Mouse (Mus musculus) testis, adult 10 weeks (tissue): ENCODE measurements around the gene H2-DMb1. TPM values are rescaled to one million over a fixed set of nuclear protein-coding genes. Genes with fewer than 3 reads are reported as not detected.

Experiments
- polyA plus RNA-seq: library from polyadenylated mRNA; stranded (reverse); fragments of 350-450 nt; fragmentation: Illumina TruSeq; extraction: RNeasy Lipid Tissue Mini Kit (QIAGEN cat#74804); gene quantifications from one replicate; pipeline ENCODE4 v1.2.3, GENCODE M21; 2014; ENCODE audit warnings: low read depth, low replicate concordance

H2-DMb1 gene
- polyA plus RNA-seq = 4.0 TPM

GRCm38 (mm10) chr17:34152923-34153322 lies at the start of gene H2-DMb1:
Gene H2-DMb1 (plus strand): TSS chr17:34153072.

GRCm38 (mm10) chr17:34119249-34120179 lies 33.4 kb upstream of the H2-DMb1 start, which contains the start of gene H2-DMa:
Gene H2-DMa (plus strand): TSS chr17:34119541.

GRCm38 (mm10) chr17:34122188-34122984 lies 30.5 kb upstream of the H2-DMb1 start, which contains the start of gene Brd2:
Gene Brd2 (minus strand): TSS chr17:34122634.

GRCm38 (mm10) chr17:34143033-34143432 lies 9.8 kb upstream of the H2-DMb1 start, which contains the start of gene H2-DMb2:
Gene H2-DMb2 (plus strand): TSS chr17:34143307.

GRCm38 (mm10) chr17:34187261-34187916 lies 34.5 kb downstream of the H2-DMb1 start, which contains the start of the genes Tap1 and Psmb9:
Gene Tap1 (plus strand): TSS chr17:34187553.
Gene Psmb9 (minus strand): TSS chr17:34187764.

GRCm38 (mm10) chr17:34196941-34197894 lies 44.3 kb downstream of the H2-DMb1 start, which contains the start of gene Psmb8:
Gene Psmb8 (plus strand): TSS chr17:34197721.

GRCm38 (mm10) chr17:34203444-34203843 lies 50.6 kb downstream of the H2-DMb1 start, which contains the start of gene Tap2:
Gene Tap2 (plus strand): TSS chr17:34203527.

Other genes with a start within 250 kb of the H2-DMb1 start
- gene Platr17, start 247.9 kb upstream of the H2-DMb1 start, polyA plus RNA-seq = 0.48 TPM
- gene Daxx, start 243.7 kb upstream of the H2-DMb1 start, polyA plus RNA-seq = 31.5 TPM
- gene Tapbp, start 237.2 kb upstream of the H2-DMb1 start, polyA plus RNA-seq = 25.5 TPM
- 3.0 TPM for gene Zbtb22, start 237.2 kb upstream of the H2-DMb1 start, polyA plus RNA-seq
- gene Rgl2, start 223.5 kb upstream of the H2-DMb1 start, polyA plus RNA-seq = 6.7 TPM
- 14.6 TPM for gene Pfdn6, start 212.7 kb upstream of the H2-DMb1 start, polyA plus RNA-seq
- gene Wdr46, start 212.4 kb upstream of the H2-DMb1 start, polyA plus RNA-seq = 1.1 TPM
- 0.25 TPM for gene B3galt4, start 201.6 kb upstream of the H2-DMb1 start, polyA plus RNA-seq
- 6.9 TPM for gene Vps52, start 197.3 kb upstream of the H2-DMb1 start, polyA plus RNA-seq
- 19.7 TPM for gene Rps18, start 197.1 kb upstream of the H2-DMb1 start, polyA plus RNA-seq
- gene H2-K1, start 152.7 kb upstream of the H2-DMb1 start, polyA plus RNA-seq = 48.0 TPM
- 1.3 TPM for gene Ring1, start 128.4 kb upstream of the H2-DMb1 start, polyA plus RNA-seq
- gene H2-Ke6, start 125.0 kb upstream of the H2-DMb1 start, polyA plus RNA-seq = 2.2 TPM
- gene Slc39a7, start 121.4 kb upstream of the H2-DMb1 start, polyA plus RNA-seq = 0.11 TPM
- 0.55 TPM for gene Rxrb, start 121.3 kb upstream of the H2-DMb1 start, polyA plus RNA-seq
- gene Col11a2, start 113.6 kb upstream of the H2-DMb1 start, polyA plus RNA-seq = 0.07 TPM
- gene H2-Oa, start 60.7 kb upstream of the H2-DMb1 start, polyA plus RNA-seq = not detected
- gene H2-DMa, start 33.5 kb upstream of the H2-DMb1 start, polyA plus RNA-seq = 1.9 TPM
- gene Brd2, start 30.4 kb upstream of the H2-DMb1 start, polyA plus RNA-seq = 414 TPM
- not detected for gene H2-DMb2, start 9.8 kb upstream of the H2-DMb1 start, polyA plus RNA-seq
- 0.25 TPM for gene Tap1, start 34.5 kb downstream of the H2-DMb1 start, polyA plus RNA-seq
- gene Psmb9, start 34.7 kb downstream of the H2-DMb1 start, polyA plus RNA-seq = 1.2 TPM
- gene Psmb8, start 44.6 kb downstream of the H2-DMb1 start, polyA plus RNA-seq = 0.14 TPM
- not detected for gene Tap2, start 50.5 kb downstream of the H2-DMb1 start, polyA plus RNA-seq
- gene H2-Ob, start 85.8 kb downstream of the H2-DMb1 start, polyA plus RNA-seq = 0.11 TPM
- gene H2-Ab1, start 104.6 kb downstream of the H2-DMb1 start, polyA plus RNA-seq = 5.3 TPM
- gene H2-Aa, start 134.8 kb downstream of the H2-DMb1 start, polyA plus RNA-seq = 6.3 TPM
- 0.83 TPM for gene H2-Eb1, start 152.8 kb downstream of the H2-DMb1 start, polyA plus RNA-seq
- not detected for gene H2-Eb2, start 172.6 kb downstream of the H2-DMb1 start, polyA plus RNA-seq
- 0.15 TPM for gene Btnl2, start 201.8 kb downstream of the H2-DMb1 start, polyA plus RNA-seq
- gene Btnl1, start 224.1 kb downstream of the H2-DMb1 start, polyA plus RNA-seq = not detected
- gene BC051142, start 245.7 kb downstream of the H2-DMb1 start, polyA plus RNA-seq = 1,880 TPM